Mouse (Mus musculus) left cerebral cortex, adult 2 months (tissue): ENCODE data around the gene Susd6. TPM values are rescaled to one million over a fixed set of nuclear protein-coding genes. Genes with fewer than 3 reads are reported as not detected.
"Not testable (repeated sequence)": the region's sequence is repeated elsewhere in the genome, so short reads cannot be mapped to it uniquely, and the experiment has no call there.

Experiments used
- DNase-seq, 2 experiments: peaks; one replicate each; pipeline ENCODE4 v3.0.0; 2021 to 2022; ENCODE audit warnings: low spot score in 2 of 2, mixed read lengths in 1 of 2; ENCODE audit errors: extremely low spot score in 1 of 2
- H3K27ac ChIP-seq: fragments of 200-600 bp; 2 replicates; pipeline ENCODE4 v1.8.1; 2022
- H3K4me3 ChIP-seq: fragments of 200-600 bp; 2 replicates; pipeline ENCODE4 v1.8.1; 2022
- CTCF ChIP-seq: fragments of 200-600 bp; IDR thresholded peaks from 2 replicates; pipeline ENCODE4 v1.8.1; 2022; ENCODE audit warnings: antibody characterized with exemption, mild to moderate bottlenecking, moderate library complexity
- intact Hi-C: fragments of 180-260 bp; cut with DNase I; formaldehyde crosslinking; loops from one replicate; pipeline ENCODE4 v1.15.1; 2025
- total RNA-seq, 2 experiments: library from RNA; stranded (reverse); gene quantifications; 2 replicates each; pipeline ENCODE4 v1.2.3; 2021

Gene Susd6
- total RNA-seq, 2 experiments from 2014 or later = 37.0 TPM

DNA sequence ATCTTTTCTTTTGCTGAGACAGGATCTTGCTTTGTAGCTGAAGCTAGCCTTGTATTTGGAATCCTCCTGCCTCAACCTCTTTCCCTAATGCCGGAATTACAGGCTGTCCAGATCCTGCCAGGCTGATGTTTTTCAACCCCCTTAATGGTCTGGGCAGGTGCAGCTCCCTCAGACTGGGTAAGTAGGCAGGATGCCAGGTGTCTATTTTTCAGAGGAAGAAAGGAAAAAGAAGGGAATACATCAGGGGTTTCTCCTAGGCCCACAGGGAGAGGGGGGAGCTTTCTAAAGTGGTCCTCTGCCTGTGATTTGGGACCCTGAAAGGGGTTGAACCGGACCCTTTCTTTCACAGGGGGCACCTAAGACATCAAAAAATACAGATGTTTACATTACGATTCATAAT is 2.1 kb upstream of the Susd6 start:
- intact Hi-C loops = no loop called here
- Histone ChIP-seq H3K4me3 (no peak overlapping the region), H3K27ac (no peak overlapping the region)
- TF ChIP-seq CTCF = no peak
- DNase-seq = no peak

DNA sequence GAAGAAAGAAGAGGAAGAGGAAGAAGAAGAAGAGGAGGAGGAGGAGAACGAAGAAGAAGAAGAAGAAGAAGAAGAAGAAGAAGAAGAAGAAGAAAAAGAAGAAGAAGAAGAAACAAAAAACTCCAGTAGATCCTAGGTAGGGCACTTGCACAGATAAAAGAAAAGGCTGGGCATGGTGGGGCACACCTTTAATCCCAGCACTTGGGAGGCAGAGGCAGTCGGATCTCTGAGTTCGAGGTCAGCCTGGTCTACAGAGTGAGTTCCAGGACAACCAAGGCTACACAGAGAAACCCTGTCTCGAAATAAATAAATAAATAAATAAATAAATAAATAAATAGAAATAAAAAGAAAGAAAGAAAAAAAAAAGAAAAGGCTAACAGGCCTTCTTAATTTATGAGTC is 1.0 kb upstream of the Susd6 start:
- intact Hi-C loops, H3K4me3 ChIP-seq, DNase-seq, H3K27ac ChIP-seq: not testable (repeated sequence)

DNA sequence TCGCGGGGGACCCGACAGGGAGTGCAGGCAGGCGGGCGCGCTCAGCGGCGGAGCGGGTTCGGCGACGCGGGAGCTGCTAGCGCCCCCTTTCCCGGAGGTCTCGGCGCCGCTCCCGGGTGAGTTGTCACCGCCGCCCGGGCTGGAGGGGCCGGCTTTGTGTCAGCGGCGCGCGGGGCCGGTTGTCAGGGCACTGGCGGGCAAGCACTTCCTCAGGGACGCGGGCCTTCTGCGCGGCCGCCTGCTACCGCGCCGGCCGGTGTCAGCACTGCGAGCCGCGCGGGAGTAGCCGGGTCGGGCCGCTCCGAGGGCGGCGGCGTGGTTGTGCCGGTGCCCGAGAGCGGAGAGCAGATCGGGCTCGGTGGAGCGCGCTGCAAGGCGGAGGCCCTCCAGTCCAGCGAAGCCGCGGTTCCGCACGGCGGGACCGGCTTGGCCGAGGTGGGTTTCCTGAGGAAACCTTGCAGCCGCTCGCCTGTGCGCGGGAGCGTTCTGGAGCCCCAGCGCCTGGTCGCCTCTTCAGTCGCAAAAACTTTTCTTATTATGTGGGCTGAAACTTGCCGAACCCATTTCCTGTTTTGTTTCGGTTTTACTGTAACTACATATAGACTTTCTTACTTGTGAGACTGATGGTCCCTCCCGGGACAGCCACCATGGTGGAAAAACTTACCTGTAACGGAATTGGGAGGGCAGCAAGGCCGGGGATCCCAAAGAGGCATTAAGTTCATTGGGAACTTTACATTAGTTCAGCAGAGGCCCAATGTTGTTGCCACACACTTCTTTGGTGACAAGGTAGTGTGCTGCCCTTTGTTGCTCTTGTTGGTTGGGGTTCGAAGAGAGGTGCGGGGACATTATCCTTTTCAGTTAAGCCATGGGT is 625 bp downstream of the Susd6 start:
- intact Hi-C loops = loop anchor here (2.0 to 5.0 kb wide), 2 partner anchors 36 to 86 kb away; no protein-coding TSS in a partner anchor
- TF ChIP-seq CTCF = no peak; the same call in 1 of the 2 replicates
- no peak for DNase-seq
- Histone ChIP-seq H3K4me3 (peak overlapping the region; percentile 97), H3K27ac (peak overlapping the region; percentile 99)

DNA sequence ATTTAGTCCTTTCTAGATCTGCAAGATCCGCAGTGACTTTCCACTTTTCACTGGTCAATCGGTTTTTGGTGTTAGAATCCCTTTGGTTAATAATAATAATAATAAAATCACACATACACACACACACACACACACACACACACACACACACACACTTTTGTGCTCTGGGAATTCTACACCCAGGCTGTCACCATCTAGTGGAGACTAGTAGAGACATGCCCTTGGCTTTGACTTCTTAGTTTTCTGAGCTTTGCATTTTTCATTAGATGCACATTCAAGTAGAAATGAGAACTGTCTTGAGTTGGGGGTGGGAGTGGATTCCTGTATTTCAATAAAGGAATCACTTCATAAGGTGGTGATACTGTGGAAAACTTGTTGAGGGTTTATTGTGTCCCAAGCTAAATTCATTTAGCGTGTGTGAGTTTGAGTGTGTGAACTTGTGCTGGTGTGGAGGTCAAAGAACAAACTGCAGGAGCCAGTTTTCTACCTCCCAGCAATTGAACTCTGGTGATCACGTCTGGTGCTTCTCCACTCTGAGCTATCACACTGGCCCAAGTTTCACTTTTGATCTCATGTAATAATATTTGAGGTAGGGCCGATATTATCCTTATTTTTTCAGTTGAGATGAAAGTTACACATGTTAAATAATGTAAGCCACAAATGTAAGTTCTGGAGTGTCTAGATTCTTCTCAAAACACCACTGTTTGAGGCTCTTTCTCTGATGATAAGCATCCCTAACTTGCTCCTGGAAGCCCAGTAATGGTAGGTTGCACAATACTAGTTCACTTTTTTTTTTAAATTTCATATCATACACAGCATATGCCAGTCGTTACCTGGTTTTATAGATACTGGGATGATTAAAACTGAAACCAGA is 1.5 kb downstream of the Susd6 start:
- H3K4me3 ChIP-seq = peak overlapping the region; percentile 97
- intact Hi-C loops = loop anchor here (2.0 to 5.0 kb wide), 2 partner anchors 35 to 85 kb away; no protein-coding TSS in a partner anchor
- no peak for DNase-seq
- TF ChIP-seq CTCF = peak; percentile 32
- peak overlapping the region; percentile 99; the same call in 1 of the 2 replicates for H3K27ac ChIP-seq

GRCm38 (mm10) chr12:80792867-80793266 is 2.6 kb downstream of the Susd6 start:
- no peak for TF ChIP-seq CTCF
- intact Hi-C loops = loop anchor here (5.0 kb wide), 1 partner anchor 84 kb away; no protein-coding TSS in a partner anchor
- H3K27ac ChIP-seq = peak overlapping the region; percentile 69
- no peak for DNase-seq
- peak overlapping the region; percentile 22 for H3K4me3 ChIP-seq

DNA sequence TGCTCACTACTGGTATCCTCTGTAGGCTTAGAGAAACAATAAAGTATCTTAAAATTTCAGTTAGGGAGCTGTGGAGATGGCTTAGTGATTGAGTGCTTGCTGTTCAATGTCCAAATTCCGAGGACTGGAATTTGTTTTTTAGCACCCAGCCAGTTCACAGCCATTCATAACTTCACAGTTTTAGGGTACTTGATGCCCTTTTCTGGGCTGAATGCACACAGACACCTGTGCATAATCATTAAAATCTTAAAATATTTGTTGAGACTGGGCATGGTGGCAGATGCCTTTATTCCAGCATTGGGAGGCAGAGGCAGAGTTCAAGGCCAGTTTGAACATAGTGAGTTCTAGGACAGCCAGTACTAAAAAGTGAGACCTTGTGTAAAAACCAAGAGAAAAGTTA is 3.2 kb downstream of the Susd6 start:
- no peak for TF ChIP-seq CTCF
- Histone ChIP-seq H3K27ac (no peak overlapping the region), H3K4me3 (no peak overlapping the region)
- intact Hi-C loops = loop anchor here (5.0 kb wide), 1 partner anchor 84 kb away; no protein-coding TSS in a partner anchor
- DNase-seq = no peak

- no peak overlapping the region for H3K4me3 ChIP-seq
- peak overlapping the region; percentile 34; the same call in 1 of the 2 replicates for H3K27ac ChIP-seq
- no peak for TF ChIP-seq CTCF
- intact Hi-C loops = loop anchor here (5.0 kb wide), 1 partner anchor 83 kb away; no protein-coding TSS in a partner anchor
- DNase-seq = no peak
These were observed 4.2 kb downstream of the Susd6 start for GRCm38 (mm10) chr12:80794522-80794921.

- DNase-seq = no peak
- TF ChIP-seq CTCF = no peak
- H3K27ac ChIP-seq = peak overlapping the region; percentile 34; the same call in 1 of the 2 replicates
- intact Hi-C loops = loop anchor here (5.0 kb wide), 1 partner anchor 82 kb away; no protein-coding TSS in a partner anchor
- no peak overlapping the region for H3K4me3 ChIP-seq
These were observed 4.8 kb downstream of the Susd6 start for GRCm38 (mm10) chr12:80794935-80795785.

GRCm38 (mm10) chr12:80798271-80798670 is 8.0 kb downstream of the Susd6 start:
- H3K4me3 ChIP-seq = no peak overlapping the region
- H3K27ac ChIP-seq = no peak overlapping the region; the same call in 1 of the 2 replicates
- TF ChIP-seq CTCF = no peak
- intact Hi-C loops = no loop called here
- DNase-seq = no peak

DNA sequence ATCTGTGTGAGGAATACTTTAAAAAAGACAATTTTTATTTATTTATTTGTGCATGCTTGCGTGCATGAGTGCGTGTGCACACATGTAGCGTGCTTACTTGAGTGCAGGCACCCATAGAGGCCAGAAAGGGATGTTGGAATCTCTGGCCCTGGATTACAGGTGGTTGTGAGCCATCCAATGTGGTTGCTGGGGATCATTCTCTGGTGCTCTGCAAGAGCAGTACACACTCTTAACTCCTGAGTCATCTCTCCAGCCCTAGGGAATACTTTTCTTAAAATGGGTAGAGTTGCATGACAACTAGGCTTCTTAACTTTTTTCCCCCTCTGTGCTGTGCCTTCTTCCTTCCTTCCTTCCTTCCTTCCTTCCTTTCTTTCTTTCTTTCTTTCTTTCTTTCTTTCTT is 9.8 kb downstream of the Susd6 start:
- intact Hi-C loops = no loop called here
- Histone ChIP-seq H3K4me3 (no peak overlapping the region), H3K27ac (no peak overlapping the region)
- no peak for DNase-seq
- TF ChIP-seq CTCF = no peak

DNA sequence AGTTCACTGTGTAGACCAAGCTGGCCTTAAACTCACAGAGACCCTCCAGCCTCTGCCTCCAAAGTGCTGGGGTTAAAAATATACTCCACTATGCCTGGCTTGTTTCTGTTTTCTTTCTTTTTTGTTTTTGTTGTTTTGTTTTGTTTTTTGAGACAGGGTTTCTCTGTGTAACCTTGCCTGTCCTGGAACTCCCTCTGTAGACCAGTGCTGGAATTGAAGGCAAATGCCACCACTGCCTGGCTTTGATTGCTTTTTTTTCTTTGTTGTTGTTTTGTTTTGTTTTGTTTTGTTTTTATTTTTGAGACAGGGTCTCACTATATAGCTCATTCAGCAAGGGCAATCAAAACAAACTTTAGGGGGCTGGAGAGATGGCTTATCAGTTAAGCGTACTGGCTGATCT is 11.1 kb downstream of the Susd6 start:
- Histone ChIP-seq H3K27ac (no peak overlapping the region), H3K4me3 (no peak overlapping the region)
- intact Hi-C loops = no loop called here
- DNase-seq = no peak
- peak; percentile 19 for TF ChIP-seq CTCF
